ENCODE assay signal across 20 mouse cellular contexts in the genomic region with DNA sequence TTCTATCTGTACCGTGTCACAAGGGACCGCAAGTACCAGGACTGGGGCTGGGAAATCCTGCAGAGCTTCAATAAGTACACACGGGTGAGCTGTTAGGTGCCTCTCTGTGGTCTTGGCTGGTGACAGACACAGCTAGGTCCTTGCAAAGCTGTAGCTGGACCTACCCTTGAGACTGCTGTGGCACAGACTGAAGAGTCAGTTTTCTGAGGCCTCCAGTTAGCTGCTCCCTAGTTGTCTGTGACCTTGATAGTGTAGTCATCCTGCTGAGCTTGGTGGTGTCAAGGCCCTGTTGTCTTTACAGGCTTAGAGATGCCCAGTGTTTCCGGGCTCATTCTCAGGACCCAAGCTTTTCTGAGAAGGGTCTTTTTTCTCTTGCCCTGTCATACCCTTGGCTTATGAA. TPM values are rescaled to one million over a fixed set of nuclear protein-coding genes. Genes with fewer than 3 reads are reported as not detected.
A peak's percentile ranks its signal among the peaks of the same experiment; 100 is the strongest.
DNase-seq lines count a peak whose midpoint lies in the region; ATAC-seq lines count a peak whose summit lies in the region.
"Had no signal": no experiment of that assay in that cellular context is flagged by ENCODE, and none has a peak within 500 bp of the region (broad histone marks: within the 10 kb centered on the region; RNA-seq: fewer than 3 reads in every experiment).

No protein-coding gene starts in this region.

- H3K4me3 ChIP-seq in limb, embryonic 12.5 days (replicated peaks) = no peak overlapping the region
- H3K4me3 ChIP-seq in limb, embryonic 10.5 days = no peak overlapping the region
- H3K4me3 ChIP-seq in embryonic facial prominence, embryonic 10.5 days = no peak overlapping the region
- H3K4me3 ChIP-seq: embryonic facial prominence, embryonic 13.5 days; embryonic facial prominence, embryonic 15.5 days; erythroblast, embryonic 14.5 days; forebrain, embryonic 10.5 days; forebrain, embryonic 12.5 days had no signal

- H3K9me3 ChIP-seq in limb, embryonic 12.5 days = no peaks in the 10 kb centered on the region
- H3K9me3 ChIP-seq in limb, embryonic 10.5 days (replicated peaks) = no peaks in the 10 kb centered on the region
- H3K9me3 ChIP-seq in embryonic facial prominence, embryonic 10.5 days = no peaks in the 10 kb centered on the region
- H3K9me3 ChIP-seq: embryonic facial prominence, embryonic 13.5 days; embryonic facial prominence, embryonic 15.5 days; forebrain, embryonic 10.5 days; forebrain, embryonic 12.5 days had no signal

- no peak overlapping the region for H3K27ac ChIP-seq in limb, embryonic 12.5 days
- H3K27ac ChIP-seq in limb, embryonic 10.5 days = no peak overlapping the region
- H3K27ac ChIP-seq in embryonic facial prominence, embryonic 10.5 days (replicated peaks) = no peak overlapping the region
- H3K27ac ChIP-seq: embryonic facial prominence, embryonic 13.5 days; embryonic facial prominence, embryonic 15.5 days; forebrain, embryonic 10.5 days; forebrain, embryonic 12.5 days had no signal

- peak; percentile 75 for DNase-seq in adrenal gland, adult 2 months
- DNase-seq in adrenal gland, adult 18-20 months (ENCODE audit: low spot score in 2 of 2) = no peak
- no peak for DNase-seq in limb, embryonic 10.5 days (ENCODE audit: low spot score)
- DNase-seq in adrenal gland, postnatal 14 days = peak; percentile 48
- no peak for DNase-seq in retina, embryonic 14.5 days (ENCODE audit: low spot score)
- DNase-seq in embryonic facial prominence, embryonic 10.5 days (ENCODE audit: low spot score) = no peak
- DNase-seq: cerebellum, adult 11-12 months; cerebellum, adult 2 months; cerebellum, adult 9-10 months; cerebellum, postnatal 10 days; cerebellum, postnatal 25 days had no signal

- peaks cover 92% of the 10 kb centered on the region for H3K36me3 ChIP-seq in limb, embryonic 12.5 days
- peaks cover 98% of the 10 kb centered on the region for H3K36me3 ChIP-seq in limb, embryonic 10.5 days
- H3K36me3 ChIP-seq in embryonic facial prominence, embryonic 10.5 days (replicated peaks) = peaks cover 97% of the 10 kb centered on the region

- peak overlapping the region; percentile 23; the same call in 1 of the 2 replicates for H3K9ac ChIP-seq in limb, embryonic 12.5 days (replicated peaks)
- H3K9ac ChIP-seq: embryonic facial prominence, embryonic 15.5 days; forebrain, embryonic 12.5 days had no signal

- H3K4me1 ChIP-seq in limb, embryonic 12.5 days (replicated peaks) = no peaks in the 10 kb centered on the region
- H3K4me1 ChIP-seq in limb, embryonic 10.5 days = no peaks in the 10 kb centered on the region
- H3K4me1 ChIP-seq in embryonic facial prominence, embryonic 10.5 days = no peaks in the 10 kb centered on the region
- H3K4me1 ChIP-seq: embryonic facial prominence, embryonic 13.5 days; embryonic facial prominence, embryonic 15.5 days; forebrain, embryonic 10.5 days; forebrain, embryonic 12.5 days had no signal

- no peaks in the 10 kb centered on the region for H3K27me3 ChIP-seq in limb, embryonic 12.5 days
- H3K27me3 ChIP-seq in limb, embryonic 10.5 days (ENCODE audit: low read depth, poor library complexity, severe bottlenecking) = no peaks in the 10 kb centered on the region
- no peaks in the 10 kb centered on the region for H3K27me3 ChIP-seq in embryonic facial prominence, embryonic 10.5 days (replicated peaks; ENCODE audit: low read depth, poor library complexity, severe bottlenecking)
- H3K27me3 ChIP-seq: embryonic facial prominence, embryonic 13.5 days; embryonic facial prominence, embryonic 15.5 days; forebrain, embryonic 12.5 days had no signal

- 92% methylated on average over 4 of the region's 4 CpGs for WGBS in limb, embryonic 12.5 days
- 96% methylated on average over 4 of the region's 4 CpGs for WGBS in limb, embryonic 10.5 days
- WGBS in embryonic facial prominence, embryonic 10.5 days = 94% methylated on average over 4 of the region's 4 CpGs

- no peak overlapping the region for H3K4me2 ChIP-seq in limb, embryonic 12.5 days
- H3K4me2 ChIP-seq: embryonic facial prominence, embryonic 13.5 days; embryonic facial prominence, embryonic 15.5 days; forebrain, embryonic 12.5 days had no signal

- no peak for ATAC-seq in limb, embryonic 12.5 days (ENCODE audit: insufficient number of reproducible peaks, insufficient read depth, low FRiP score, low TSS enrichment, low read depth)
- ATAC-seq: forebrain, embryonic 14.5 days; forebrain, embryonic 16.5 days had no signal

RNA-seq across cellular contexts. Expression of gene Dpp7, which starts 6.7 kb away (rescaled TPM):
- 10 to 100 TPM; 34.2 to 38.5 TPM for total RNA-seq in adrenal gland, adult 2 months (2021)
- polyA plus RNA-seq in adrenal gland, adult 2 months (2012; rRNA removed) = 47.1 and 55.0 TPM in 2 replicates
- 10 to 100 TPM; 32.3 to 42.0 TPM for total RNA-seq in adrenal gland, adult 18-20 months (2021)
- 19.7 and 21.8 TPM in 2 replicates for polyA plus RNA-seq in limb, embryonic 12.5 days (2016; fragmentation: Nextera tagmentation; extraction: Ambion mirVana)
- 15.7 and 18.7 TPM in 2 replicates for polyA plus RNA-seq in limb, embryonic 10.5 days (2016; fragmentation: Nextera tagmentation; extraction: Ambion mirVana)
- total RNA-seq in adrenal gland, postnatal 14 days (2021) = 19.9 and 20.8 TPM in 2 replicates
- polyA plus RNA-seq in embryonic facial prominence, embryonic 10.5 days (2016; fragmentation: Nextera tagmentation; extraction: Ambion mirVana) = 17.0 and 18.0 TPM in 2 replicates

RNA-seq across cellular contexts. Expression of gene Uap1l1, which starts 16.0 kb away (rescaled TPM):
- total RNA-seq in adrenal gland, adult 2 months (2021) = 10 to 100 TPM; 15.0 to 22.7 TPM
- 28.4 and 41.5 TPM in 2 replicates for polyA plus RNA-seq in adrenal gland, adult 2 months (2012; rRNA removed)
- 10 to 100 TPM; 18.8 to 20.9 TPM for total RNA-seq in adrenal gland, adult 18-20 months (2021)
- 7.2 and 7.8 TPM in 2 replicates for polyA plus RNA-seq in limb, embryonic 12.5 days (2016; fragmentation: Nextera tagmentation; extraction: Ambion mirVana)
- 8.1 and 9.0 TPM in 2 replicates for polyA plus RNA-seq in limb, embryonic 10.5 days (2016; fragmentation: Nextera tagmentation; extraction: Ambion mirVana)
- 8.7 and 11.8 TPM in 2 replicates for total RNA-seq in adrenal gland, postnatal 14 days (2021)
- polyA plus RNA-seq in embryonic facial prominence, embryonic 10.5 days (2016; fragmentation: Nextera tagmentation; extraction: Ambion mirVana) = 8.5 and 11.4 TPM in 2 replicates

RNA-seq across cellular contexts. Expression of gene Man1b1, which starts 17.4 kb away (rescaled TPM):
- 10 to 100 TPM; 53.6 to 59.9 TPM for total RNA-seq in adrenal gland, adult 2 months (2021)
- 10.3 and 13.5 TPM in 2 replicates for polyA plus RNA-seq in adrenal gland, adult 2 months (2012; rRNA removed)
- 10 to 100 TPM; 59.0 to 63.2 TPM for total RNA-seq in adrenal gland, adult 18-20 months (2021)
- 57.2 and 58.9 TPM in 2 replicates for polyA plus RNA-seq in limb, embryonic 12.5 days (2016; fragmentation: Nextera tagmentation; extraction: Ambion mirVana)
- polyA plus RNA-seq in limb, embryonic 10.5 days (2016; fragmentation: Nextera tagmentation; extraction: Ambion mirVana) = 42.6 and 54.6 TPM in 2 replicates
- 43.1 and 45.7 TPM in 2 replicates for total RNA-seq in adrenal gland, postnatal 14 days (2021)
- 50.4 and 51.9 TPM in 2 replicates for polyA plus RNA-seq in embryonic facial prominence, embryonic 10.5 days (2016; fragmentation: Nextera tagmentation; extraction: Ambion mirVana)

RNA-seq across cellular contexts. Expression of gene Sapcd2, which starts 22.6 kb away (rescaled TPM):
- total RNA-seq in adrenal gland, adult 2 months (2021) = under 1 TPM in 1 of 2 experiments, not detected in 1; 0.23 TPM
- 3.9 and 4.4 TPM in 2 replicates for polyA plus RNA-seq in adrenal gland, adult 2 months (2012; rRNA removed)
- not detected for total RNA-seq in adrenal gland, adult 18-20 months (2021)
- 63.4 and 69.0 TPM in 2 replicates for polyA plus RNA-seq in limb, embryonic 12.5 days (2016; fragmentation: Nextera tagmentation; extraction: Ambion mirVana)
- polyA plus RNA-seq in limb, embryonic 10.5 days (2016; fragmentation: Nextera tagmentation; extraction: Ambion mirVana) = 88.3 and 88.7 TPM in 2 replicates
- total RNA-seq in adrenal gland, postnatal 14 days (2021) = 3.4 and 3.5 TPM in 2 replicates
- 73.6 and 74.6 TPM in 2 replicates for polyA plus RNA-seq in embryonic facial prominence, embryonic 10.5 days (2016; fragmentation: Nextera tagmentation; extraction: Ambion mirVana)

RNA-seq across cellular contexts. Expression of gene Grin1, which starts 30.5 kb away (rescaled TPM):
- total RNA-seq in adrenal gland, adult 2 months (2021) = 10 to 100 TPM in 1 of 2 experiments, 1 to 10 TPM in 1; 8.3 to 13.3 TPM
- polyA plus RNA-seq in adrenal gland, adult 2 months (2012; rRNA removed) = 15.3 and 16.4 TPM in 2 replicates
- total RNA-seq in adrenal gland, adult 18-20 months (2021) = 10 to 100 TPM; 10.0 to 10.5 TPM
- 0.19 and 0.93 TPM in 2 replicates for polyA plus RNA-seq in limb, embryonic 12.5 days (2016; fragmentation: Nextera tagmentation; extraction: Ambion mirVana)
- 0.30 and 0.46 TPM in 2 replicates for polyA plus RNA-seq in limb, embryonic 10.5 days (2016; fragmentation: Nextera tagmentation; extraction: Ambion mirVana)
- 9.7 and 11.0 TPM in 2 replicates for total RNA-seq in adrenal gland, postnatal 14 days (2021)
- 0.89 and 1.4 TPM in 2 replicates for polyA plus RNA-seq in embryonic facial prominence, embryonic 10.5 days (2016; fragmentation: Nextera tagmentation; extraction: Ambion mirVana)
- total RNA-seq: MEL had no signal
- polyA plus RNA-seq: erythroblast, embryonic 14.5 days had no signal

Comparison
In these comparisons a context has a peak if more than half of its experiments do, and no peak if none do; other contexts are left out.
1. DNase-seq: peak in adrenal gland, adult 2 months (single experiment) and adrenal gland, postnatal 14 days (single experiment); none in adrenal gland, adult 18-20 months (0 of 2), limb, embryonic 10.5 days (single experiment), retina, embryonic 14.5 days (single experiment) and embryonic facial prominence, embryonic 10.5 days (single experiment).